Mouse (Mus musculus): ENCODE measurements around the gene Fam53a.

The Fam53a gene

DNA sequence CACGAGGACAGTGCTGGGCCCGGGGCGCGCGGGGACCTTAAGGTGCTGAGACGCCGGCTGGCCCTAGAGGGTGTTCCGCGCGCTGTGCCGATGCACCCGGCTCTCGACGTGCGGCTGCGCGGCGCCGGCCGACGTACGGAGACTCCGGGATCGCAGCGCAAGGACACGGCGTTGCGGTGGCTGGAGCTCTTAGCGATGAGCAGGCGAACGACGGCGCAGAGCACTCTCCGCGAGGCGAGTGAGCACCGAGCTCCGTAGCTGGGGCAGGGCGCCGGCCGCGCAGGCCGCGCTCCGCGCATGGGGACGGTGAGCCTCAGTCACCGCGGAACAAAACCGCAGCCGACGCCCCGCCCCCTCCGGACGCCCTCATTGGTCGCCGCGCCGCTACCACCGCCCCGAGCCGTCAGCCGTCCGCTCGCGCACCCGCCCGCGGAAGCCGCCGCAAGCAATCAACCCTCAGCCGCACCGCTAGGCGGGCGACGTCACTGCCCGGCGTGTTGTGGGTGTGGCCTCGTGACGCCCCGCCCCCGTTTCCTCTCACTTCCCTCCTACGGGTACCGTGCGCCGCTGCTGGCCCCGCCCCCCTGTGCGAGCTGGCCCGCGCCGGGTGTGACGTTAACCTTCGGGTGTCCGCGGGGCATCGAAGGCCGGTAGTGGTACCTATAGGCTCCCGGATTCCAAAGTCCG is at the start of gene Fam53a, which contains the start of gene Gm9903:
Fam53a (minus strand) TSS at position 335 of the 687 bp plus-strand sequence.
Gm9903 (plus strand) TSS at position 625 of the 687 bp plus-strand sequence.
- peak; percentile 99 for DNase-seq (ENCODE audit: low spot score)

DNA sequence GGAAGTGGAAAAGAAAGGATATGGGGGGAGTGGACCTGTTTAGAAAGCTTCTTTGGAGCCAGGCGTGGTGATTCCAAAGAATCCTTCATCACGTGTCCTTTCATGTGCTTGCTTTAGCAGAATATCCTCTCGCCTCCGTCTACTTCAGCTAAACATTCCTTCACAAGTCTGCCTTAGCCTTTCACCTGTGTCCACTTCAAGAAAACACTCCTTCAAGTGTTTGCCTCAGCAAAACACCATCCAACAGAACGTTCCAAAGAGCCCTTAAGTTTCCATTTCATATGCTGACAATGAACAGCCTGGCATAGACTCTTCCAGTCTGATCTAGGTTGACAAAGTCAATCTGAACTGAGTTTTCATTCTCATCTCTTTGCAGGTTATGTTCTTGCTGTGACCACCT is 48.8 kb upstream of the Fam53a start:
- no peak for DNase-seq (ENCODE audit: low spot score)

GRCm38 (mm10) chr5:33675964-33676363 is 46.5 kb upstream of the Fam53a start:
- DNase-seq (ENCODE audit: low spot score), result no peak

- no peak for DNase-seq (ENCODE audit: low spot score)
These were observed 45.0 kb upstream of the Fam53a start for GRCm38 (mm10) chr5:33674439-33674838.

GRCm38 (mm10) chr5:33671659-33672058 is 42.2 kb upstream of the Fam53a start:
- DNase-seq (ENCODE audit: low spot score), result no peak

DNA sequence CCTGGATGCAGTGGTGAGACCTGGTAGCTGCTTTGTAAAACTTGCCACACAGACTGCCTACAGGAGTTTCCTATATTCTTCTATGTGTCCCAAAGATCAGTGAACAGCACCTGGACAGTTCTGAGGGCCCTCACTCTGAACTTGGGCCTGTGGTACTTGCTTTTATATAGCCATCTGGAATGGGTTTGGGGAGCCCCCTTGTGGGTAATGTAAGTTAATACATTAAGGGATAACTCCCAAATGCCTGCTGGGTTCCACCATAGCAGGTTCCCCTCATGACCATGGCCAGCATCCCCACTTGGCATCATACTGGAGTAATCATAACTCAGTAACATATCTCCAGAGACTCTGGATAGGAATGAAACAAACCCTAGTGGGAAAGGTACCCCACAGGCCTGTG is 38.8 kb upstream of the Fam53a start:
- DNase-seq (ENCODE audit: low spot score), result no peak

DNA sequence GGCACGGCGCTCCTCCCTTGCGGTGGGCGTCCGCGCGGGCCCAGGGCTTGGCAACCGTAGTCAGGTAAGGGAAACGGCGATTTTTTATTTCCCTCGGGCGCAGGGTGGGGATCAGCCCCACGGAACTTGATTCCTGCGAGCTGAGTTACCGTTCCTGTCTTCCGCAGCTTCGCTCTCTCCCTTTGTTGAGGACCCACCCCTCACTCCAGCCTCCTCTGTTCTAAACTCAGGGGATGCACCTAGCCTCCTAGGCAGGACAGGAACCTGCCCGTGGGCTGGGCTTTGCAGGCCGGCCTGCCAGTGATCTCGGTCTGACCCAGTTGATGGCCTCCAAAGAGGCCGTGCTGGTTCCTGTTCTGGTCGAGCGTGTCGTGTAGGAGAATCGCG is 29.2 kb upstream of the Fam53a start:
- DNase-seq (ENCODE audit: low spot score), result no peak

GRCm38 (mm10) chr5:33657787-33658663 is 28.6 kb upstream of the Fam53a start, which contains the start of the genes Tacc3 and Tmem129:
Tacc3 (plus strand) TSS chr5:33658128.
Tmem129 (minus strand) TSS chr5:33658416.
- peak; percentile 88 for DNase-seq (ENCODE audit: low spot score)

- no peak for DNase-seq (ENCODE audit: low spot score)
These were observed 27.9 kb upstream of the Fam53a start for GRCm38 (mm10) chr5:33657251-33657786.

DNA sequence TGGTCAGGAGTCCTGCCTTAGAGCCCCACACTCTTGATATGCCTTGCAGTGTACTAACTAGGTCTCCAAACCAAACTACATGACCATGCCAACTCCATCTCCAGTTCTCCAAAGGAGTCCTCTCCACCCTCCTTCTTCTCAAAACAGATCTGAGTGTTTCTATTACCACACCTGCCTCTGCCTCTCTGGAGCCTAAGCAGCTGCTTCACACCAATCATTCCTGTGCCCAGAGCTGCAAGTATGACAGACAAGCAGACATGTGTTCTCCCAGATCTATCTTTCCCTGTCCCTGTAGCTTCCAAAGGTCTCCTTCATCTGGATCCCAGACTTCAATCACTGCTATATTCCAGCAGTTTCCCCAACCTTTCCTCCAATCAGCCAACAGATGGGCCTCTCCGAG is 27.3 kb upstream of the Fam53a start:
- no peak for DNase-seq (ENCODE audit: low spot score)

DNA sequence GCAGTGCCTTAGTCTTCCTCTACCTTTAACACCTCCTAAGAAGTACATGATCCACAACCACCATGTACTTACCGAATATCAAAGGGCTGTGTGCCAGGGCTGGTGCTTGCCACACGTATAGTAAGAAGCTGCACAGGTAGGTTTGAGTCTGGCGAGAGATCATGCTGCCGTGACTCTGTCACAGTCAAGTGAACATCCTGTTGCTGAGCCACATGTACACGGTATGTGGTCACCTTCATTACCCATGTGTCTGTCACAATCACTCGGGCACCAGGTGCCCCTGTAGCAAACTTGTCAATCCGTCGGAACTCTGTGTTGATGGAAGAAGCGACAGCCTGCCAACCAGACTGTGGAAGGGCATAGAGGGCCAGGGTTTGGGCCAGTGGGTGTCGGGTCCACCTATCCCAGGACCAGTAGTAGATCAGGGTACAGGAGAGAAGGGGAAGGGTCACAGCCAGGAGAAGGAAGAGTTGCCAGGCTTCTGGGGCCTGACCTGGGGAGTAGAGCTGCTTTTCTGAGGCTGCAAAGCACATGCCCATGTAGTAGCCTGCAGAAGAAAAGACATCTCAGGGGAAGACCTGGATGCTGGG is 25.9 kb upstream of the Fam53a start:
- no peak for DNase-seq (ENCODE audit: low spot score)

- no peak for DNase-seq (ENCODE audit: low spot score)
These were observed 25.0 kb upstream of the Fam53a start for GRCm38 (mm10) chr5:33654424-33654823.

- DNase-seq (ENCODE audit: low spot score), result no peak
These were observed 23.3 kb upstream of the Fam53a start for GRCm38 (mm10) chr5:33652783-33653173.

GRCm38 (mm10) chr5:33651921-33652782 is 22.7 kb upstream of the Fam53a start, which contains the start of gene Slbp:
Slbp (minus strand) TSS chr5:33652574.
- peak; percentile 90 for DNase-seq (ENCODE audit: low spot score)

DNA sequence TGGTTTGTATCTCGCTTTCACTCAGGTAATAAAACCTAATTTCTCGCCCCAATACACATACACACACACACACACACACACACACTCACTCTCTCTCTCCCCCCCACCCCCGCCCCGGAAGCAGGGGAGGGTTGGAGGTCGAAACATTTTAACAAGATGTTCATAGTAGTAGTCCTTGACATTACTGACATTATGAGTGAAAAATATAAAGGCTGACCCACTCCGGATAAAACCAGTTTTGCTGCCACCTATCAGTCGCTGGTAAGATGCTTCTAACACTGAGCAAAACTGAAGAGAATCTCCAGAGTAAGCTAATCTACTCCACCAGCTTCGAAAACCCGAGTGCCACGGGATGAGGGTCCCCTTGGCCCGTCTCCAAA is 22.1 kb upstream of the Fam53a start:
- no peak for DNase-seq (ENCODE audit: low spot score)

- no peak for DNase-seq (ENCODE audit: low spot score)
These were observed 21.6 kb upstream of the Fam53a start for GRCm38 (mm10) chr5:33651017-33651416.

DNA sequence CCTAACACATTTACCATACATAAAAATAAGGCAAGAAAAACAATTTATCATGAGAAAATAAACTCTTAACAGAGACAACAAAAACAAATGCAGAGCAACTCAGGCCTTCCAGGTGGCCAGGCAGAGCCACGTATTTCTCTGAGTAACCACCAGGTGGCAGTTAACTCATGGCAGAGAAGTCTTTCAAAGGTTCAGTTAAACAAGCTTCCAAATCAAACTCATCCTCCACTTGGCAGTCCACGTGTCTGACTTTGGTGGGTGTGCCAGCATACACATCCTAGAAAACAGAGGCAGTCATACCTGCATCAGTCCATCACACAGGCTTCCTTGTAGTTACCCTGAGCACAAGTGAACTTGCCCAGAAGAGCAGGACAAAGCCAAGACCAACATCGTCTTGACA is 11.2 kb upstream of the Fam53a start:
- DNase-seq (ENCODE audit: low spot score), result peak; percentile 38

DNA sequence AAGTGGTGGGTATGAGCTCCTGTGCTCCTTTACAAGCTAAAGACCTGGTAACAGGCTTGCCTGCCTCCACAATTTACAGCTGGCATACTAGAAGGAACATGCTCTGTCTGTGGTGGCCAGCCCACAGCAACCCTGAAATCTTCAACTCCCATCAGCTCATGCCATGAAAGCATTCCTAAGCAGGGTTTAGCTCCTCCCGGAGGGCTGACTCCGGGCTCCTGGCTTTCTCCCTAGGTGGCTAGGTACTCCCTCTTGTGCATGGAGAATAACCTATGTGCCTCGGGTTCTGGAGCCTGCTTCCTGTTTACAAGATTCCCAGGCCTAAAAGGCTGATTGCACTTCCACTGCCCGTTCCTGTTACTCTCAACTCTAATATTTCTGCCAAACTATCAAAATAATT is 9.4 kb upstream of the Fam53a start:
- DNase-seq (ENCODE audit: low spot score), result no peak

GRCm38 (mm10) chr5:33637606-33638350 is 8.3 kb upstream of the Fam53a start:
- DNase-seq (ENCODE audit: low spot score), result no peak

- DNase-seq (ENCODE audit: low spot score), result no peak
These were observed 5.9 kb upstream of the Fam53a start for GRCm38 (mm10) chr5:33635361-33635760.

DNA sequence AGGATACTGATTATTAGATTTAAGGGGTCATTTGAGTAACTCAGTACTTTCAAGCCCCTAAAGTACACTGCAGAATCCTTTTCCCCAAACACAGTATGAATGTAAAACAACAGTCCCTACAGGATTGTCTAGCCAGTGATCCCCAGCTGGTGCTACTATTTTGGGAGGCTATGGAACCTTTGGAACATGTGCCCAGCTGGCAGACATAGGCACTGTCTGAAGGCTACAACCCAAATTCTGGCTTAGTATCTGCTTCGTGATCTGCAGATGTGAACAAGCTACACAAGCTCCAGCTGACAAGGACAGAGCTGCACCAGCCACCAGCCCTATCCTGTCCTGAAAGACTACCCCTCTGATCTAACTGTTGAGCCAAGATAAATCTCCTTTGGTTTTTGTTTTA is 3.1 kb upstream of the Fam53a start:
- DNase-seq (ENCODE audit: low spot score), result no peak
